Mouse (Mus musculus): ENCODE measurements around the gene Astn2.
A peak's percentile ranks its signal among the peaks of the same experiment; 100 is the strongest.

Gene Astn2

GRCm38 (mm10) chr4:66404201-66404711 lies at the start of gene Astn2:
Gene Astn2 (minus strand): TSS chr4:66404611.
- DNase-seq (ENCODE audit: low read depth, low spot score): no peak

DNA sequence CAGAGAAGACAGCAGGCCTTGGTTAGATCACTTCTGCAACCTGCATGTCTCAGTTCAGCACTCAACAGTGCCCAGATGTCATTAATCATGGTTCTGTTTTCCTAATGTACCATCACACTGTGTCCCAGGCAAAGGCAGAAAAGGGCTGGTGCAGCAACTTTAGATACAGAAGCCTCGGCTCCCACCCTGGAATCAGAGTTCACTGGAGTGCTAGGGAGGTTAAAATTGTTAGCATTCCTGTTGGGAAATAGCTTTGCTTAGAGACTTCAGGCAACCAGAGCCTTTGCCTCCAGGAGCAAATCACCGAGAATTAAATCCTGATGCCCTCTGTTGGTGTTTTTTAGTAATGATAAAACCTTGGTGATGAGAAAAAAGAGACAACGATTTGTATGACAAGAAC lies 45.7 kb upstream of the Astn2 start:
- peak; percentile 17 for DNase-seq (ENCODE audit: low read depth, low spot score)

GRCm38 (mm10) chr4:66431256-66431655 lies 26.8 kb upstream of the Astn2 start:
- DNase-seq (ENCODE audit: low read depth, low spot score): no peak

DNA sequence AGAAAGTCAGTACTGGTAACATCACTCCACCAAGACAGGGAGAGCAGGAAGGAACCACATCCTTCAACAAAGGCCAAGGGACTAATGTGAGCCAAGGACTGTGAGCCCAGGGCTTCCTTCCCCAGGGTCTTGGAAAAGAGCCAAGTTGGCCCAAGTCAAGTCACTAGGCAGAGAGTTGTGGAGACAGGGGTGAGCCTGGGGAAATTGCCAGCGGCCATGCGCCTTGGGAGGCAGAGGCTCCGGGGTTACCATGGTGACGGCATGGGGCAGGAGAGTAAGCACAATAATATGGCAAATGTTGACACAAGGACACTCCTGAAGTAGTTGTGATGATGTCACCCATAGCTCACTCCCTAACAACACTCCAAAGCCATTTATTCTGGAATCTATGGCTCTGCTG lies 21.4 kb upstream of the Astn2 start:
- DNase-seq (ENCODE audit: low read depth, low spot score): no peak

DNA sequence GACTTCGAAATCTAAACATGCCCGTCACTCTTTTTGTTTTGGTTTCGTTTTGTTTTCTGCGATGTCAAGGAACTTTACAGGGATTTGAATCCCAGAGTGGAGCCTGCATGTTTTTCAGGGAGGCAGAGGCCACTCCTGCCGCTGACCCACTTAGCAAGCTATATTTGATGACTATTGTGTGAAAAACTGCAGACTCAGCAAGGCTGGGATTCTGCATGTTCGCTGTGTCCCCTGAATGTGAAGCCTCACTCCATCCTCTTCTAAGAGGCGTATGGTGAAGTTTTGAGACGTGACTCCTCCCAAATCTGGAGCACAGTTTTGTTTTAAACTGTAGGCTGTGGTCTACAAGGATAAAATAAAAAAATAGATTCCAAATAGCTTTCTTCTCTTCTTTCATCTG lies 10.4 kb upstream of the Astn2 start:
- no peak for DNase-seq (ENCODE audit: low read depth, low spot score)

- no peak for DNase-seq (ENCODE audit: low read depth, low spot score)
Measured at GRCm38 (mm10) chr4:66405086-66405485, 675 bp upstream of the Astn2 start.

- DNase-seq (ENCODE audit: low read depth, low spot score): no peak
Measured at GRCm38 (mm10) chr4:66403708-66404200, 657 bp downstream of the Astn2 start.

DNA sequence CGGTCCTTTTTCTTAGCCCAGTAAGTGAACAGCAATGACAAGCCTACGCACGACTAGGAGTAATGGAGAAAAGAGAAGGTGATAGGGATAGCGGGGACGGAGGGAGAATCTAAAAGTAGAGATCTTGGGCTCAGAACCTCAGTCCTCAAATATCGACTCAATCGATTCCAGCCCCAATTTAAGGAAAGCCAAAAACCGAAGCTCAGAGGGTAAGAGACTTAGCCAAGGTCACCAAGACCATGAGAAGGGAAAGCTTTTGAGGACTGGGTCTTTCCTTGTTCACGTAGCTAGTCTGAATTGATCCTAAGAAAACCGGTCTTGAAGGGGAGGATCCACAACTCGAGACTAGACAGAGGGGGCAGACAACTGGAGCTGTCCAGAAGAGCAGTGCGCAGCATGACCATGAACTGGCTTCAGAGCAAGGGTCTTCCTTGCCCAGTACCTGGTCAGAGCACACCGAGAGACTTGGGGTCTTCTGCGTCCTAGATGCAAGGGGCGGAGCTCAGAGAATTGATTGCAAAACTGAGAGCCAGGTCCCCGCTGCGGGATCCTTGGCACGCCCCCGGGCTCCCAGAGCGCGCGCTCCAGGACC lies 1.2 kb downstream of the Astn2 start:
- no peak for DNase-seq (ENCODE audit: low read depth, low spot score)

GRCm38 (mm10) chr4:66402611-66403010 lies 1.8 kb downstream of the Astn2 start:
- DNase-seq (ENCODE audit: low read depth, low spot score): no peak

GRCm38 (mm10) chr4:66401186-66401681 lies 3.2 kb downstream of the Astn2 start:
- no peak for DNase-seq (ENCODE audit: low read depth, low spot score)

GRCm38 (mm10) chr4:66399066-66399465 lies 5.3 kb downstream of the Astn2 start:
- DNase-seq (ENCODE audit: low read depth, low spot score): no peak

GRCm38 (mm10) chr4:66397216-66397615 lies 7.2 kb downstream of the Astn2 start:
- no peak for DNase-seq (ENCODE audit: low read depth, low spot score)

GRCm38 (mm10) chr4:66393294-66393693 lies 11.1 kb downstream of the Astn2 start:
- DNase-seq (ENCODE audit: low read depth, low spot score): no peak

- no peak for DNase-seq (ENCODE audit: low read depth, low spot score)
Measured at GRCm38 (mm10) chr4:66390480-66390879, 13.9 kb downstream of the Astn2 start.

DNA sequence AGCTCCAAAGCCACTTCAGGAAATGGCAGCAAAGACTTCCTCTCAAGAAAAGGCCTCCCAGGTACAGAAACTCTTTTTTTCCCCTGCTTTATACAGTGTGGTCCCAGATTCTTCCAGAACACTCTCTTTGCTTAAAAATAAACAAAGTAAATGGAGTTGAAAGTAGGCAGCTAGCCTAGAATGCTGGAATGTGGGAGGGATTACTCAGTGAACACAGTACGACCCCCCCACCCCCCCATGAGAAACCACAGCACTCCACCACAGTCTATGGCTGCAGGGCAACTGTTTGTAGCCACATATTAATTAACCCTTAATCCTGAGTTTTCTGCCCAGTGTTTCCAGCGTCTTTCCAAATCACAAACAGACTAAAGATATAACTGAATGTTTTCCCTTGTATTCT lies 25.8 kb downstream of the Astn2 start:
- DNase-seq (ENCODE audit: low read depth, low spot score): no peak

- no peak for DNase-seq (ENCODE audit: low read depth, low spot score)
Measured at GRCm38 (mm10) chr4:66370557-66371071, 33.8 kb downstream of the Astn2 start.

- DNase-seq (ENCODE audit: low read depth, low spot score): no peak
Measured at GRCm38 (mm10) chr4:66365500-66365899, 38.9 kb downstream of the Astn2 start.

DNA sequence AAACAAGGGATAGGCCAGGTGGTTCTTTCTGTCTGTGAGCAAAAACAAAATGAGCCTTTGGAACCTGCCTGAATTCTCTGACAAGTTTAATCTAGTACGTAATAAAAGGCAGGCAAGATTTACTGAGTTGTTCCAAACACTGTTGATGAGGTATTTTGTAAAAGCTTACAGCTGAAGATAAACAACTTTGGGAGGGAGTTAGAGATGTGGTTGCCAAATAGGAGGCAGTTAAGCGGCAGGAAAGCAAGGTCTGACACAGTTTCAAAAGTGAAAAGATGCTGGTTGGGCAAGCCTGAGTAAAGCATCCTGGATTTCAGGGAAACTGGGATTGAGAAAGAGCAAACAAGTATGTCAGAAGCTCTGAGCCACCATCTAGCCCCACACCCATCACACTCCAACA lies 59.8 kb downstream of the Astn2 start:
- no peak for DNase-seq (ENCODE audit: low read depth, low spot score)

DNA sequence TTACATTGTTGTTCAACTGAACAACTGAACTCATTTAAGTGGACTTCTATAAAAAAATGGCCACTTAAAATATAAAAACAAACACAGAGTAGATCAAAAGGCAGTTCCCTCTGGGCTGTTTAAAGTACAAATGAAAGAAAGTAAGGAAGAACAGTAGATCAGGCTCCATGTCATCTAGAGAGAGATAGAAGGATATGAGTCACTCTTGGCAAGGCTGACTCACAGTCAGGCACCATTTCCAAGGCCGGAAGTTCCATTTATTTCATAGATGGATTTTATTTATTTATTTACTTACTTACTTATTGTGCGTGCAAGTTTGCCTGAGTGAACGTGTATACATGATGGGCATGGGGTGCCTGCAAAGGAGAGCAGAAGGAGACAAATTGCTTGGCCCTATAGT lies 67.0 kb downstream of the Astn2 start:
- DNase-seq (ENCODE audit: low read depth, low spot score): no peak

DNA sequence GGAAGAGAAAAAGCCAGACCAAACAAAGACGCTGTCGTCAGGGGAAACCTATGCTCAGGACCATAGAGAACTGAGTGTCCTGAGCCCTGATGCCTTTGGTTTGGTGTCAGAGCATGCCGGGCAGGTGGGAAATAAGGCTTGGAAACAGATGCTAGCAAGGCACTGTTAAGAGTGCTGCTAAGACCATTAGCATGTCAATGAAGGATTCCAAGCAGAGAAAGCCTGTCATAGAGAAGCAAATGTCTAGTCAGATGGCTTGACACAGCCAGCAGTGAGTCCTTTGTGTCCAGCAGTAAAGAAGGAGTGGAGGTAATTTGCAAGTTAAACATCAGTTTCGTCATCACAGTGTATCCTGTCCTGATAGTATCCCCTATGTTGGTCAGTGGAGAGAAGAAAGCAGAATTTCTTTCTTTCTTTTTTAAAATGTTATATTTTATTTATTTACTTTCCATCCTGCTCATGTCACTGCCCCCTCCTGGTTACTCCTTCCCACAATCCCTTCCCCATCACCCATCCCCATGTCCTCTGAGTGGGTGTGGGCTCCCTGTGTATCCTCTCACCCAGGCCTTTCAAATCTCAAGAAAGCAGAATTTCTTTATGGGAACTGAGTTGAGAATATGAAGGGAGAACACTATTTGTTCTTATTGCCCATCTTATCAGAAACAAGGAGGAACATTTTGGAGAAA lies 73.7 kb downstream of the Astn2 start:
- DNase-seq (ENCODE audit: low read depth, low spot score): no peak

GRCm38 (mm10) chr4:66321051-66321450 lies 83.4 kb downstream of the Astn2 start:
- no peak for DNase-seq (ENCODE audit: low read depth, low spot score)

DNA sequence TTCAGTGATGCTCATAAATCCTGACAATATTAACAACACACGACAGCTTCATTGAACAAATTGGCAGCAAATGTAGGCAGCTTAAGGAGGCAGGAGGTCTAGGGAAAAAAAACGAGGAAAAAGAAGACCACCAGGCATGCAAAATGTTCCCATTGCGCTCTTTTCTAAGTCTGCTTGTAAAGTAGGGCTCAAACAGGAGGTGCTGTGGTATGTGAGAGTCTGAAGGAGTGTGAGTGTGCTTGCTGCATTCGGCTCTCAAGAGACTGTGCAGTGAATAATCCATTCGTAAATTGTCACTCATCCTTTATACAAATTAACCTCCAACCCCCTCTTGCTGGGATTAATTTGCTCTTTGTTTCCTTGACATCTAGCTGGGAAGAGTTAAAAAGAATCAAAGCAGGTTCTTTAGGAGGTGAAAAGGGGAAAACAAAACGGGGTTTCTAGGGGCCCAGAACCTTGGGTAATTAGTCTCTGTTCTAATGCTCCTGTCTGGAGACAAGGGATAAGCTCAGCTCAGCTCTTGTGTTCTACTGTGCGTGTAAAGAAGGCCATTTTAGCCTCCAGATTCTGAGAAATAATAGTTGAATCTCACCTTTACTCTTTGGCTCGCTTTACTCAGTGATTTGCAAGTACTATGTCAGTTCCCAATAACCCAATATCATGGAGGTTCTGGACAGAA lies 89.5 kb downstream of the Astn2 start:
- no peak for DNase-seq (ENCODE audit: low read depth, low spot score)

Measured in embryo, embryonic 11.5 days (tissue).